Mouse (Mus musculus) MEL (cell line): ENCODE measurements around the gene Ripk3.

ENCODE experiments used
- CHD1 ChIP-seq: IDR thresholded peaks from 2 replicates; pipeline ENCODE4 v1.6.1; 2012; ENCODE audit warnings: low read depth, mild to moderate bottlenecking, inconsistent platforms, low read length, improper control_type of control experiment
- GABPA ChIP-seq: IDR thresholded peaks from 2 replicates; pipeline ENCODE4 v1.6.1; 2012; ENCODE audit warnings: low read depth, mild to moderate bottlenecking, inconsistent platforms, low read length, improper control_type of control experiment, moderate library complexity
- HCFC1 ChIP-seq: IDR thresholded peaks from 2 replicates; pipeline ENCODE4 v1.6.1; 2012; ENCODE audit warnings: low read depth, mild to moderate bottlenecking, inconsistent platforms, low read length, improper control_type of control experiment, moderate library complexity
- JUND ChIP-seq: IDR thresholded peaks from 2 replicates; pipeline ENCODE4 v1.6.1; 2011; ENCODE audit warnings: low read depth, mild to moderate bottlenecking, improper control_type of control experiment, low read length
- NRF1 ChIP-seq: IDR thresholded peaks from 2 replicates; pipeline ENCODE4 v1.6.1; 2014; ENCODE audit warnings: low read depth, mild to moderate bottlenecking, inconsistent platforms, low read length, improper control_type of control experiment, moderate library complexity; ENCODE audit not compliant: poor library complexity, insufficient read depth, severe bottlenecking
- POLR2A ChIP-seq, 2 experiments: IDR thresholded peaks; 2 replicates each; pipeline ENCODE4 v1.6.1; 2011 to 2012; ENCODE audit warnings: low read length in 2 of 2, mild to moderate bottlenecking in 2 of 2, control low read depth in 1 of 2, improper control_type of control experiment in 1 of 2, low read depth in 1 of 2, moderate library complexity in 1 of 2; ENCODE audit not compliant: control insufficient read depth in 1 of 2, insufficient read depth in 1 of 2, poor library complexity in 1 of 2
- RAD21 ChIP-seq: IDR thresholded peaks from 2 replicates; pipeline ENCODE4 v1.6.1; 2011; ENCODE audit warnings: mild to moderate bottlenecking, low read depth, low read length, improper control_type of control experiment
- TCF12 ChIP-seq: IDR thresholded peaks from 2 replicates; pipeline ENCODE4 v1.6.1; 2014; ENCODE audit warnings: low read depth, mild to moderate bottlenecking, inconsistent platforms, low read length, improper control_type of control experiment, moderate library complexity
- UBTF ChIP-seq: IDR thresholded peaks from 2 replicates; pipeline ENCODE4 v1.6.1; 2012; ENCODE audit warnings: low read depth, mild to moderate bottlenecking, inconsistent platforms, low read length, improper control_type of control experiment, moderate library complexity, borderline replicate concordance; ENCODE audit not compliant: insufficient read depth
- ZKSCAN1 ChIP-seq: IDR thresholded peaks from 2 replicates; pipeline ENCODE4 v1.6.1; 2012; ENCODE audit warnings: low read depth, mild to moderate bottlenecking, inconsistent platforms, low read length, improper control_type of control experiment, moderate library complexity

DNA sequence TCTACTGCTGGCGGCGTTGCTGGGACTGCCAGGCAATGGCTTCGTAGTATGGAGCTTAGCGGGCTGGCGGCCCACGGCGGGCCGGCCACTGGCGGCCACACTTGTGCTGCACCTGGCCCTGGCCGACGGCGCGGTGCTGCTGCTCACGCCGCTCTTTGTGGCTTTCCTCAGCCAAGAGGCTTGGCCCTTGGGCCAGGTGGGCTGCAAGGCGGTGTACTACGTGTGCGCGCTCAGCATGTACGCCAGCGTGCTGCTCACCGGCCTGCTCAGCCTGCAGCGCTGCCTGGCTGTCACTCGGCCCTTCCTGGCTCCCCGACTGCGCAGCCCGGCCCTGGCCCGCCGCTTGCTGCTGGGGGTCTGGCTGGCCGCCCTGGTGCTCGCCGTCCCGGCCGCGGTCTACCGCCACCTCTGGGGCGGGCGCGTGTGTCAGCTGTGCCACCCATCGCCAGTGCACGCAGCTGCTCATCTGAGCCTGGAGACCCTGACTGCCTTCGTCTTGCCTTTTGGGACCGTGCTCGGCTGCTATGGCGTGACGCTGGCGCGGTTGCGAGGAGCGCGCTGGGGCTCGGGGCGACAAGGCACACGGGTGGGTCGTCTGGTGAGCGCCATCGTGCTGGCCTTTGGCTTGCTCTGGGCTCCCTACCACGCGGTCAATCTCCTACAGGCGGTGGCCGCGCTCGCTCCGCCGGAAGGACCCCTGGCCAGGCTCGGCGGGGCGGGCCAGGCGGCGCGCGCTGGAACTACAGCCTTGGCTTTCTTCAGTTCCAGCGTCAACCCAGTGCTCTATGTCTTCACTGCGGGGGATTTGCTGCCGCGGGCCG, 26.5 kb downstream of the Ripk3 start:
- TF ChIP-seq POLR2A (IDR thresholded peaks at IDR 0.05; ENCODE audit: control insufficient read depth in 1 of 2, insufficient read depth in 1 of 2, low read depth in 1 of 2, low read length in 2 of 2, poor library complexity in 1 of 2) (no peak), RAD21 (no peak), JUND (no peak), UBTF (no peak), ZKSCAN1 (no peak), GABPA (no peak), TCF12 (no peak), CHD1 (no peak), NRF1 (no peak), HCFC1 (no peak)
